Mouse (Mus musculus): ENCODE data around the gene Ogn. TPM values are rescaled to one million over a fixed set of nuclear protein-coding genes. Genes with fewer than 3 reads are reported as not detected.
A peak's percentile ranks its signal among the peaks of the same experiment; 100 is the strongest.

The Ogn gene
- polyA plus RNA-seq (2011; ENCODE audit: insufficient read depth, insufficient read length, low replicate concordance, missing spikeins) = 2.9 and 6.4 TPM in 2 replicates

DNA sequence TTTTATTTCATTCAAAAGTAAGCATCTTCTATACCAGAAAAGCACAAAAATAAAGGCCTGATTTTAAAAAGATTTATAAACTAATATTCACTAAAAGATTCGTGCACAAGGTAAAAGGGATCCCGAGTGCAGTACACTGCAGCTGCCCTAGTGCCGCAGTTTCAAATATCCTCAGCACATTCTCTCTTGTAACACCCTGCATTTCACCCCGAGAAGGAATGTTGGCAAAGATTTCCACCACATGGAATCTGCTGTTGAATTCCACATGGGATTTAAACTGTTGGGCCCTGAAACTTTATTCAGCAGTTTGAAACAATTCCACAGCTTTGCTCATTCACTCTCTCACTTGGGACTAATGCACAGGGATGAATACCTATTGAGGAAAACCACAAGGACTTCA lies at the start of gene Ogn:
Gene Ogn, plus strand, starts transcription at position 333 of the 400 bp plus-strand sequence.
- Histone ChIP-seq H3K4me1 (ENCODE audit: control insufficient read depth, insufficient read depth, low read length) (no peaks in the 10 kb centered on the region), H3K4me3 (replicated peaks; ENCODE audit: control insufficient read depth, low read depth, low read length) (no peak within 1 kb of the TSS), H3K27ac (ENCODE audit: control insufficient read depth, insufficient read depth, low read depth, low read length, poor library complexity) (no peak within 1 kb of the TSS)
- TF ChIP-seq CTCF (IDR thresholded peaks at IDR 0.05; ENCODE audit: control insufficient read depth, insufficient read depth, low read length) (no peak), POLR2A (IDR thresholded peaks at IDR 0.05; ENCODE audit: borderline replicate concordance, control insufficient read depth, low read depth, low read length) (no peak)
- 86% methylated on average over 4 of the region's 4 CpGs for WGBS

DNA sequence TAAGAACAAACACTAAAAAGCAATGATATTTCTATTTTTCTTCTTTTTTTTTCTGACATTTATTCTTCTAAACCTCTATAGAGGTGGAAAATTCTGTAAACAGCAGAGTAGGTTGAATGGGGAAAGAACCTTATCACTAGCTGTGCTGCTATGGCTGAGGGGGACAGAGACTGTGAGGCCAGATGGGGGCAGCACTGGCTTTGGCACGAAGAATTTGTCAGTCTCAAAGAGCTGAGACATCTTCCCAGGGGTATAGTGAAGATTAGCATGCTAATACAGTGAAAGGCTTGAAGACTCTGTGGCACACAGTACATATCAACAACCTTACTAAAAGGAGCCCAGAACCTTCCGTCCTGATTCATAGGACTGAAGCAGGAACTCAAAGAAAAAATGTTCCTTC lies 48.7 kb upstream of the Ogn start:
- H3K4me1 ChIP-seq (ENCODE audit: control insufficient read depth, insufficient read depth, low read length) = no peaks in the 10 kb centered on the region
- WGBS = 61% methylated on average over 2 of the region's 2 CpGs
- TF ChIP-seq CTCF (IDR thresholded peaks at IDR 0.05; ENCODE audit: control insufficient read depth, insufficient read depth, low read length) = peak; percentile 30; the same call in 1 of the 2 replicates
- no peak for TF ChIP-seq POLR2A (IDR thresholded peaks at IDR 0.05; ENCODE audit: borderline replicate concordance, control insufficient read depth, low read depth, low read length)
- H3K4me3 ChIP-seq (replicated peaks; ENCODE audit: control insufficient read depth, low read depth, low read length) = no peak overlapping the region
- no peak overlapping the region for H3K27ac ChIP-seq (ENCODE audit: control insufficient read depth, insufficient read depth, low read depth, low read length, poor library complexity)

DNA sequence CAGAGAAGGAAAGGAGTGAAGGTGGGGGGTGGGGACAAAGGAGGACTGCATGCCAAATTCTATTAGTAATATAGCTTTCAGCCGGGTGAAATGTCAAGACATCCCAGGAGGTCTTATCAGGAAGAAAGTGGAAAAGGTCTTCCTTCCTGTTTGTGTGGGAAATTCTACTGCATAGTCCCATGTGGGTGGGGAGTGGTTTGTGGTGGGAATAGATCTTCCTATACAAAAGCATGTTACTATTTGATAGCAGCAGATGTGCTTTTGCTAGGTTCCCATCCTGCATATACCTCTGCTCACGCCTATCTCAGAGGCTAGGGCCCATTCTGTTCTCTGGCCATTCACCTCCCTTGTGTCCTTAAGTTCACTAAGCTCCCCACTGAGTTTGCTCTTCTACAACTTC lies 47.0 kb upstream of the Ogn start:
- H3K27ac ChIP-seq (ENCODE audit: control insufficient read depth, insufficient read depth, low read depth, low read length, poor library complexity) = no peak overlapping the region
- no peaks in the 10 kb centered on the region for H3K4me1 ChIP-seq (ENCODE audit: control insufficient read depth, insufficient read depth, low read length)
- WGBS = 20% methylated on average over 2 of the region's 2 CpGs
- H3K4me3 ChIP-seq (replicated peaks; ENCODE audit: control insufficient read depth, low read depth, low read length) = no peak overlapping the region
- no peak for TF ChIP-seq POLR2A (IDR thresholded peaks at IDR 0.05; ENCODE audit: borderline replicate concordance, control insufficient read depth, low read depth, low read length)
- TF ChIP-seq CTCF (IDR thresholded peaks at IDR 0.05; ENCODE audit: control insufficient read depth, insufficient read depth, low read length) = no peak

DNA sequence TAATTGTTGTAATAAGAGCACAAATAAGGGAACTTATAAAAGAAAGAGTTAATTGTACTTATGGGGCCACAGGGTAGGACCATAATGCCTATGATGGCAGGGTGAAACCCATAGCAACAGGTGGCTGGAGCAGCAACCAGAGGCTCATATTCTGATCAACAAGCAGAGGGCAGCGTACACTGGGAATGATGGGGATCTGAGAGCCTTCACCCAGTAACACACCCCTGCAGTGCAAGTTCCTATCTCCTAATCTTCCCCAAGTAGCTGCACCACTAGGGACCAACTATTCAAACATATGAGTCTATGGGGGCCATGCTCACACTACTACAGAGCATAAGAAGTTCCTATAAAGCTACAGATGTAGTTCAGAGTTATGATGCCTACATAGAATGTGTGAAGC lies 43.5 kb upstream of the Ogn start:
- TF ChIP-seq CTCF (IDR thresholded peaks at IDR 0.05; ENCODE audit: control insufficient read depth, insufficient read depth, low read length) (no peak), POLR2A (IDR thresholded peaks at IDR 0.05; ENCODE audit: borderline replicate concordance, control insufficient read depth, low read depth, low read length) (no peak)

DNA sequence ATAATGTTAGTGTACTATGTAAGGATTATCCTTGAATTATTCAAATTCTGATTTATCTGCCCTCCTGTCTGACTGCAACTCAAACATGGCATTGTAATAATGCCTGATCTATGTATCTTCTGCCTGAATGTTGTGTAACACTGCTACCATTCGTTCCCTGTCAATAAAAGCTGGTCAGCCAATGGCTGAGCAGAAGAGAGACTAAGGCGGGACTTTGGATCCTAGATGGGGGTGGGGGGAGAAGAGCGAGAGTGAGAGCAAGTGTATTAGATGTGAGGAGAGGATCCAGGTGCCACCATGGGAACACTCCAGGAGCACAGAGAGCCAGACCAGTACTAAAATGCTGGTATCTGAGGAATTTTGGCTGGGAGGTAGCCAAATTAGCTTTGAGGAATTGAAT lies 37.5 kb upstream of the Ogn start:
- Histone ChIP-seq H3K4me3 (replicated peaks; ENCODE audit: control insufficient read depth, low read depth, low read length) (no peak overlapping the region), H3K4me1 (ENCODE audit: control insufficient read depth, insufficient read depth, low read length) (no peaks in the 10 kb centered on the region), H3K27ac (ENCODE audit: control insufficient read depth, insufficient read depth, low read depth, low read length, poor library complexity) (no peak overlapping the region)
- no peak for TF ChIP-seq POLR2A (IDR thresholded peaks at IDR 0.05; ENCODE audit: borderline replicate concordance, control insufficient read depth, low read depth, low read length)
- no peak for TF ChIP-seq CTCF (IDR thresholded peaks at IDR 0.05; ENCODE audit: control insufficient read depth, insufficient read depth, low read length)
- WGBS = 82% methylated on average over 3 of the region's 3 CpGs

More for the DNA sequence above, 43.5 kb upstream of the Ogn start:
- Histone ChIP-seq H3K4me1 (ENCODE audit: control insufficient read depth, insufficient read depth, low read length) (no peaks in the 10 kb centered on the region), H3K4me3 (replicated peaks; ENCODE audit: control insufficient read depth, low read depth, low read length) (no peak overlapping the region), H3K27ac (ENCODE audit: control insufficient read depth, insufficient read depth, low read depth, low read length, poor library complexity) (no peak overlapping the region)
- WGBS = 67% methylated on average over 1 of the region's 1 CpGs

DNA sequence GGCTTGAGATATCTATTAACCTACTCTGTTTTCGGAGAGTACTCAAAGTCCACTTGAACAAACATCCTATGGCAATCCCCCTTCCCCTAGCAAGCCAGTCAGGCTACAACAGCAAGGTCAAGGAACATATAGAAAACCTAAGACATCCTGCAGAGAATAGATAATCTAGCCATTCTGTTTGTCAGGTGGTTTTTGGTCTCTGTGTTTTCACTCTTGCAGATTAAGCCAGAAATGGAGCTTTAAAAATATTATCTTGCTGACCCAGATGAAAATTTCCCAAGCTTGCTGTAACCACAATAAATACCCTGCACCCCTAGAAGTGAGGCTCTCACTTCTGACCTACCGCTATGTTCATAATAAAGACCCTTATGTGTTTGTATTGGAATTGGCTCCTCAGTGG lies 36.4 kb upstream of the Ogn start:
- Histone ChIP-seq H3K4me1 (ENCODE audit: control insufficient read depth, insufficient read depth, low read length) (no peaks in the 10 kb centered on the region), H3K4me3 (replicated peaks; ENCODE audit: control insufficient read depth, low read depth, low read length) (no peak overlapping the region), H3K27ac (ENCODE audit: control insufficient read depth, insufficient read depth, low read depth, low read length, poor library complexity) (no peak overlapping the region)
- WGBS = 68% methylated on average over 2 of the region's 2 CpGs
- TF ChIP-seq POLR2A (IDR thresholded peaks at IDR 0.05; ENCODE audit: borderline replicate concordance, control insufficient read depth, low read depth, low read length) (no peak), CTCF (IDR thresholded peaks at IDR 0.05; ENCODE audit: control insufficient read depth, insufficient read depth, low read length) (no peak)

DNA sequence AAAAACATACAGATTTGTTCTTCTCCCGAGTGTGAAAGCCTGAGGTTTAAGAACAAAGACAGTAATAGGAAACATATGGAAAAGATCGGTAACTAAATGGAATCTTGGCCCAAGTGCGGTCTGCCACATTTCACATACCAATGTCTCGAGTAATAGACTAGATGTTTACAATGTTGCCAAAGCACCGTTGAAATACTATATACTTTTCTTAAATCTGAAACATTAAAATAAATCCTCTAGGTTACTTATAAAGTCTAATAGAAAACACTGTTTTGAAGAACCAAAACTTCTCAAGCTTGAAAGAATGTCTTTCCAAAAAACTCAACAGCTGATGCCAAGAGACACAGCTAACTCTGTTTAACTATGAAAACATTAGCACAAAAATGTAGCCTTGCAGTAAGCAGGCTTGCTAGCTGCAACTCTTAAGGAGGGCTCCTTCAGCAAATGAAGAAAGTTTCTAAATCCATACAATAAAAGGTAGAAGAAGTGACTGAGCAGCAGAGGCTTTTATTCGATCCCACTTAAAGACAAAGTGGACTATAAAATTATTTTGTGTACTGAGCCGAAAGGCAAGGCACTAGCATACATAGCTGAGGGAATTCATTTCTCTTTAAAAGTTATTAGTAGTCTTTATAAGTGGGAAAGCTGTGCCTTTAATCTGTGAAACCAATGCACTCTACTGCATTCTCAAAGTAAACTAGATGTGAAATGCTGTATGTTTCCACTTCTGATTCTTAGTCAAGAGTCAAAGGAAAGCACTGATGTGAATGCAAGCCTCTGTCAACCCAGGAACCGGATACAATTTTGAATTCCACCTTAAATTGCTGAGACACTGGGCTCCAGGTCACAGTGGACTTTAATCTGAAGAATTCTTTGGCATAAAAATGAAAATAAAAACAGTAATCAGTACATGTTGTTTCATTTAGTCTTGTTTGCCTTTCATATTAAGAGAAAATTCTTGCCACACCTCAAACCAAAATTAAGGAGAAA lies 26.0 kb upstream of the Ogn start, which contains the start of gene Omd:
Gene Omd, plus strand, starts transcription at position 922 of the 990 bp plus-strand sequence.
- Histone ChIP-seq H3K4me3 (replicated peaks; ENCODE audit: control insufficient read depth, low read depth, low read length) (no peak within 1 kb of the TSS), H3K4me1 (ENCODE audit: control insufficient read depth, insufficient read depth, low read length) (no peaks in the 10 kb centered on the region), H3K27ac (ENCODE audit: control insufficient read depth, insufficient read depth, low read depth, low read length, poor library complexity) (no peak within 1 kb of the TSS)
- 80% methylated on average over 8 of the region's 8 CpGs for WGBS
- TF ChIP-seq POLR2A (IDR thresholded peaks at IDR 0.05; ENCODE audit: borderline replicate concordance, control insufficient read depth, low read depth, low read length) (no peak), CTCF (IDR thresholded peaks at IDR 0.05; ENCODE audit: control insufficient read depth, insufficient read depth, low read length) (no peak)

DNA sequence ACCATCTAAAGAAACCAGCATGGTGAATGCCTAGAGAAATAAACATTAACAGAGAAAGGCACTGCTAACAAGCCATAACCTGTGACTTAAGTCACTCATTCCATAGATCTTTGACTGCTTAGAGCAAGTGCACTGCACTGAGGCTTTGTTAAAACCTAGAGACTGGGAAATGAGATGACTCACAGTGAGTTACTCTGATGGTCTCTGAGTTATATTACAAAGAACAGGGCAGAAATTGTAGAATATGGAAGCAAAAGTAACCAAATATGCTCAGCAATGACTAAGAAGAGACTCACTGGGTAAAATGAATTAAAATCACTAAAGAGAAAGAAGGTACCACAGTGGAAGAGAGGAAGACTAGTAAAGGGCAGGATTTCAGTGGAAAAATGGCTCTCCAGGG lies 24.0 kb upstream of the Ogn start:
- no peak overlapping the region for H3K4me3 ChIP-seq (replicated peaks; ENCODE audit: control insufficient read depth, low read depth, low read length)
- no peak overlapping the region for H3K27ac ChIP-seq (ENCODE audit: control insufficient read depth, insufficient read depth, low read depth, low read length, poor library complexity)
- TF ChIP-seq POLR2A (IDR thresholded peaks at IDR 0.05; ENCODE audit: borderline replicate concordance, control insufficient read depth, low read depth, low read length) (no peak), CTCF (IDR thresholded peaks at IDR 0.05; ENCODE audit: control insufficient read depth, insufficient read depth, low read length) (no peak)
- H3K4me1 ChIP-seq (ENCODE audit: control insufficient read depth, insufficient read depth, low read length) = no peaks in the 10 kb centered on the region

Data from bone marrow, adult 2 months (tissue).